ENCODE assay signal across 9 mouse cellular contexts in genomic region chr5:36223787-36224186, GRCm38 (mm10). TPM values are rescaled to one million over a fixed set of nuclear protein-coding genes. Genes with fewer than 3 reads are reported as not detected.
A peak's percentile ranks its signal among the peaks of the same experiment; 100 is the strongest.
DNase-seq lines count a peak whose midpoint lies in the region; ATAC-seq and TF ChIP-seq lines count a peak whose summit lies in the region.
"Had no signal": no experiment of that assay in that cellular context is flagged by ENCODE, and none has a peak within 500 bp of the region (broad histone marks: within the 10 kb centered on the region; RNA-seq: fewer than 3 reads in every experiment).

No protein-coding gene starts in this region.

- no peak overlapping the region for H3K4me2 ChIP-seq in lung, embryonic 16.5 days (ENCODE audit: low read depth, low read length)
- no peak overlapping the region for H3K4me2 ChIP-seq in stomach, postnatal 0 days (replicated peaks; ENCODE audit: low read depth)
- H3K4me2 ChIP-seq: embryonic facial prominence, embryonic 12.5 days; liver, embryonic 13.5 days had no signal

- 0 out of 2 replicates have a peak, but pooled peaks have one; percentile 10 for ATAC-seq in lung, embryonic 16.5 days (ENCODE audit: low read depth)
- ATAC-seq in stomach, postnatal 0 days (ENCODE audit: low FRiP score, low TSS enrichment): no peak

- H3K27ac ChIP-seq in lung, embryonic 16.5 days (ENCODE audit: low read length): no peak overlapping the region
- H3K27ac ChIP-seq in stomach, postnatal 0 days (replicated peaks): no peak overlapping the region
- H3K27ac ChIP-seq: embryonic facial prominence, embryonic 12.5 days; liver, embryonic 13.5 days had no signal

- H3K27me3 ChIP-seq in lung, embryonic 16.5 days (ENCODE audit: control insufficient read depth, insufficient read depth, low read depth, low read length): no peaks in the 10 kb centered on the region
- H3K27me3 ChIP-seq in stomach, postnatal 0 days (ENCODE audit: control insufficient read depth, insufficient read depth, low read length): no peaks in the 10 kb centered on the region
- H3K27me3 ChIP-seq: embryonic facial prominence, embryonic 12.5 days; liver, embryonic 13.5 days had no signal

- H3K9ac ChIP-seq in lung, embryonic 16.5 days (ENCODE audit: low read length): no peak overlapping the region
- no peak overlapping the region for H3K9ac ChIP-seq in stomach, postnatal 0 days (ENCODE audit: low read length)
- H3K9ac ChIP-seq: embryonic facial prominence, embryonic 12.5 days; liver, embryonic 13.5 days had no signal

- H3K9me3 ChIP-seq in lung, embryonic 16.5 days (ENCODE audit: control insufficient read depth, low read length): no peaks in the 10 kb centered on the region
- H3K9me3 ChIP-seq in stomach, postnatal 0 days (ENCODE audit: control insufficient read depth, low read length): no peaks in the 10 kb centered on the region
- H3K9me3 ChIP-seq: embryonic facial prominence, embryonic 12.5 days; liver, embryonic 13.5 days had no signal

- H3K36me3 ChIP-seq in lung, embryonic 16.5 days (ENCODE audit: control insufficient read depth, insufficient read depth, low read length): no peaks in the 10 kb centered on the region
- no peaks in the 10 kb centered on the region for H3K36me3 ChIP-seq in stomach, postnatal 0 days (ENCODE audit: control insufficient read depth, insufficient read depth, low read length)
- H3K36me3 ChIP-seq: embryonic facial prominence, embryonic 12.5 days; liver, embryonic 13.5 days had no signal

- no peaks in the 10 kb centered on the region for H3K4me1 ChIP-seq in lung, embryonic 16.5 days (replicated peaks; ENCODE audit: control insufficient read depth, insufficient read depth, low read length)
- H3K4me1 ChIP-seq in stomach, postnatal 0 days (replicated peaks; ENCODE audit: control insufficient read depth, insufficient read depth): no peaks in the 10 kb centered on the region; the same call in 1 of the 2 replicates

- WGBS in lung, embryonic 16.5 days: 67% methylated on average over 6 of the region's 6 CpGs
- 69% methylated on average over 6 of the region's 6 CpGs for WGBS in stomach, postnatal 0 days

- no peak overlapping the region for H3K4me3 ChIP-seq in lung, embryonic 16.5 days (ENCODE audit: low read length)
- H3K4me3 ChIP-seq in stomach, postnatal 0 days (ENCODE audit: low read depth, low read length): no peak overlapping the region
- H3K4me3 ChIP-seq: embryonic facial prominence, embryonic 12.5 days; liver, embryonic 13.5 days had no signal

- no peak for TF ChIP-seq EP300 in stomach, postnatal 0 days (optimal IDR thresholded peaks at IDR 0.05)

- peak; percentile 82 for TF ChIP-seq CTCF in stomach, postnatal 0 days (IDR thresholded peaks at IDR 0.05; ENCODE audit: low read depth)

- peak; percentile 45 for DNase-seq in kidney, adult 9 months
- no peak for DNase-seq in kidney, adult 11 months
- peak; percentile 43 for DNase-seq in adipocyte (ENCODE audit: low spot score)
- peak; percentile 61 to 72 for DNase-seq in cerebellum, postnatal 4 days (ENCODE audit: low spot score in 2 of 2)
- peak; percentile 60 to 65 for DNase-seq in kidney, postnatal 25 days
- DNase-seq in stomach, postnatal 0 days (ENCODE audit: low spot score): peak; percentile 63
- DNase-seq: liver, embryonic 13.5 days had no signal

RNA-seq across cellular contexts. Expression of gene Psapl1, which starts 20.0 kb away (rescaled TPM):
- polyA plus RNA-seq in lung, embryonic 16.5 days (2015; fragmentation: Nextera tagmentation; extraction: Ambion mirVana): 0.13 and 1.3 TPM in 2 replicates
- polyA plus RNA-seq in stomach, postnatal 0 days (2015; fragmentation: Nextera tagmentation; extraction: Ambion mirVana): 311 and 314 TPM in 2 replicates
- polyA plus RNA-seq: liver, embryonic 13.5 days had no signal

Comparison
In these comparisons a context has a peak if more than half of its experiments do, and no peak if none do; other contexts are left out.
1. RNA of gene Psapl1, which starts 20.0 kb away (polyA plus RNA-seq): 311 to 314 TPM in stomach, postnatal 0 days; 0.13 to 1.3 TPM in lung, embryonic 16.5 days; every median in the first group is over 100 times any median in the second.